Mouse (Mus musculus) B cell, adult 2 months (primary cell): ENCODE measurements around the gene Rbm28.

Experiments
- DNase-seq, 2 experiments: peaks; one replicate each; pipeline ENCODE4 v3.0.0; 2022

The Rbm28 gene

DNA sequence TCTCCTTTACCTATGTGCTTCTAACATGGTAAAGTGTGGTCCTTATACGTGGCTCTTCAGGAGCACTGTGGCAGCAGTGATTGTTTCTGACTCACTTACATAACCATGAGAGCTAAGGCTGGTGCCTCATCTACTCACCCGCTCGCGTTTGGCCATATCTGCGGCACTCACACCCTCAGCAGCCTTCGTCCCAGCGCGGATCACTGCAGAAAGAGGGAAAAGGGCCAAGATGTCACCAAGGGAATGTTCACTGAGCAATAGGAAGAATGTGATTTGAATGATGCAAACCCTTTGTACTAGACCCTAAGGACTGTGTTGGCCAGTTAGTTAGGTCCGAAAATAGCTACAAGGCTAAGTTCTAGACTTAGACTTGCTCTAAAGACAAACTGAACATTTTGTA lies 27.4 kb downstream of the Rbm28 start:
- DNase-seq = no peak

DNA sequence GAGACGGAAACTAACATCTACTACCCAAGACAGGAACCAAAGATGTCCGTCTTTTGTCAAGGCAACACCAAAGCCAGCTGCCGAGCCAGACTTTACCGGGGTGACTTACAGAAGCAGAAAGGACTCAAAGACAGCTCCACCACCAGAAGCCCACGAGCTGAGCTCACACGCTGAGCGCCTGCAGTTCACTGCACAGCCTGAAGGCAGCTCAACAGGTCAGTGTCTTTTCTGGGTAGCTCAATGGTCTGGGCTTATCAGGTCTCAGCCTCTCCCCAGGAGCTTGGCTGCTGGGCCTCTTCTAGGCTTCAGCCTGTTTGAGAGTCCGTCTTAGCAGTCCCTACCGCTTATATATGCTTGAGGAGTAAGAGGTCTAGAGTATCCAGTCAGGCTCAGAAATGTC lies 31.7 kb downstream of the Rbm28 start:
- DNase-seq = no peak

DNA sequence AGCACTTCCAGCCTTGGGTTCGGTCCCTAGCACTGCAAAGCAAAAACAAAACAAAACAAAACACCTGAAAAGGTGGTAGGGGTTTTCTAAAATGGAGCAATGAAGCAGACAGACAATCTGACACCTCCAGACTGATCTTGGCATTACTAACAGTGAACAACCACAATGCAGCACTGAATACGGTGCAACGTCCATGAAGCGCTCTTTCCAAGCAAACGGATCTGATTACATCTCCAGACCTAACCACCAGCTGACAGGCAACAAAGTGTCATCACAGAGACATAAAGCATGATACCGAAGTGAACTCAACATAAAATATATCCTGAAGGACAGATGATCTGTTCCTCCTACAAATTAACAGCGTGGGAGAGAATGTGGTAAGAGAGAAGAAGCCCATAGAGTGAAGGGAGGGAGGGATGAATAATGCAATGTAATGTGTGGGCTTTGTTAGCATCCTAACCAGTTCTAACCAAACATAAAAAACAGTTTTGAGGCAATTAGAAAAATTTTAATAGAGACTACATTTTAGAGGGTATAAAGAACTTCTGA lies 37.9 kb downstream of the Rbm28 start:
- DNase-seq = no peak

DNA sequence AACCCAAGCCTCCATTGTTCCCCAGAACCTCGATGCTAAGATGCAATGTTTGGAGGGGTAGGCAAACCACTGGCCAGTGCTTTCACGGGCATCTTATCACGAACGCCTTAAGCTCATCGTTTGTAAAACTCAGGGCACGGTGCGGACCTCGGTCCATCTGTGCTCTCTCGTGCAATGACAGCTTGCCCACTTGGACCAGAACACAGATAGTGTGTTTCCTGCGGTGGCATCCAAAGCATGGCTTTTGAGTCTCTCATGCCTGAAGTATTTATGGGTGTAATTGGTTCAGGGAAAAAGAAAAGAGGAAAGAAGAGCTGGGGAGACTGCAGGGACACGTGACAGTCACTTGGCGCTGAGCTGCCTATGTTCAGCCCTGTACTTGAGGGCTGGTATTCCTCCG lies 44.8 kb downstream of the Rbm28 start:
- no peak for DNase-seq

DNA sequence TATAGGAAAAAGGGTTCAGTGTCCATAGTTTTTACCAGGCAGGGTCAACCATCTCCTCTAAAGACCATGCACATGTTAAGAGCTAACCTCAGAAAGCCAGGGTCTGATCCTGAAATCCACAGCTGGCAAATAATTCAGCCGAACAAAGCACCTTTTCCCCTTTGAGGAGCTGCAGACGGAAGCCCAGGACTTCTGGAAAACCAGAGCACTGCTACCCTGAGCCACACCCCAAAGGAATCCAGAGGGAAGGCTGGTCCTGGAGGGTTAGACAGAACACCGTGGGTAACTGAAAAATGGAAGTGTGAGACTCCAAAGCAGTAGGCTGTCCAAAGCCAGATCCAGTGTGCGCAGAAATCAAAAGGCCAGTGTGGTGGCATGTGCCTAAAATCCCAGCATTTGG lies 45.8 kb downstream of the Rbm28 start:
- no peak for DNase-seq

DNA sequence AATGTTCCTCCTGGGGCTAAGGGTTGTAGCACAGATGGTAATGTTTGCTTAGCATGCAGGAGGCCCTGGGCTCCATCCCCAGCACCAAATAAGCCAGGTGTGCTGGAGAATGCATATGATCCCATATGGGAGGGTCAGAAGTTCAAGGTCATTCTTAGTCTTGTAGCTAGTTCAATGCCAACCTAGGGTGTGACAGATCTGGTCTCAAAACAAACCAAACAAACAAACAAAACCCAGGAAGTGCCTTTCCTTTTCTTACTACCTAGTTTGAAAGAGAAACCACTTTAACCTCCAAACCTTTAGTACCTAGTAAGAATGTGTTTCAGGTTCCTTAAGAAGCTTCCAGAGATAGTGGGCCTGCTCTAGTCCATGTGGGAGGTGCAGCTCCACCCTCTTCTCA lies 46.6 kb downstream of the Rbm28 start:
- no peak for DNase-seq

DNA sequence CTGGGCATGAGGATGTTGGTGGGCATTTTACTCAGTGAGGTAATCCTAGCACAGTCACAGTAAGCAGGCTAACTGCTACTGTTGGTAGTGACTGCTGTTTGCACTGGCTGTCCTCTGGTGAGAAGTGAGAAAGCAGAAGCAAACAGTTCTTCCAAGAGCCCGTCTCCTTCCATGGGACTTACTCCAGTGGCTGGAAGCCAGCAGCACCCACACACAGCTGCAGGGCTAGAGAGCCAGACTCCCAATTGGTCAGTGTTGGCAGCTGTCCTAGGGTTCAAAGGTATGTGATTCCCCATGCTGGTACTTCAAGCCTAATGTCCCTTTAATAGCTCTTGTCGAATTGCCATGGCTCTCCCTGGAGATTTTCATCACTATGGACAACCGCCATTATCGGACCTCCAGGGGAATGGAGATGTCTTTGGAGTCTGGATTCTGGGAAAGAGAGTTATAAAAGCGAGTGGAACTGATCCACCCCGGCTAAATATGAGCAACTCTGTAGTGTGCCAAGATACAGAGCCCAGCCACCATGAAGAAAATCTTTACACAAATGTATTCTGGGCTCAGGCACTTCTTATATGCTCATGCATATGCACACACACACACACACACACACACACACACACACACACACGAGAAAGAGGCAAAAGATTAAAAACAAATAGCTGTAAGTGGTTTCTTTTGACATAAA lies 47.2 kb downstream of the Rbm28 start:
- no peak for DNase-seq

DNA sequence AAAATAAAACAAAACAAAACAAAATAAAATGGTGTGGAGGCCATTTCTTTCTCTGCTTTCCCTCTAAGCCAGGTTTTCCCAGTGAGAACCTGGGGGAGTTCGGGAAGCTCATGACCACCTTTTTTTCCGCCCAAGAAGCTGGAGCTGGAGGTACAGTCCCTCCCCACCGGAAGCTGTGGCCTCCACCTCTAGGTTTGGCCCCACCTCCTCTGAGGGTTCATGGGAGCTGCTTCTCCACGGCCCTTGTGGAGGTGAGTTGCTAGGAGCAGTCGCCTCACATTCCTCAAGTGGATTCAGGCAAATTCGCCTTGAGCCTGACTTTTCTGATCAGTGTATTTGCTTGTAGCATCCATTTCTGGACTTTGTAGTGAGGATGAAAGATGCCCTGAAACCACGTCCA lies 49.0 kb downstream of the Rbm28 start:
- DNase-seq = no peak

DNA sequence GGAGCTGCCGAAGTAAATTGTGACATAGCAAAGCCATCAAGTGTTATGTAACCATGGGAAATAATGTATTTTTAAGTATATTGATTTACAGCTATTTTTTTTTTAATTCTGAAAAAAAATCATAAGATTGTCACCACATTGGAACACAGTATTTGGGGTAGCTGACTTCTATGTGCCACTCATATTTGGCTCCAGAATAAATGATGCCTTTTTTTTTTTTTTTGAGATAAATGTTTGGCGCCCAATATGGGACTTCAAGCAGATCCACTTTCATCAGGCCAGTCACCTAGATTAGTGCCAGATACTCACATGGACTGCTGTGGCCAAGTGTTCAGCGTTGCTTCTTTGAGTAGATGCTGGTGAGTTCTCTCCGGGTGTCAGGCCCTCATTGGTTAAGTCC lies 53.3 kb downstream of the Rbm28 start:
- DNase-seq = no peak

DNA sequence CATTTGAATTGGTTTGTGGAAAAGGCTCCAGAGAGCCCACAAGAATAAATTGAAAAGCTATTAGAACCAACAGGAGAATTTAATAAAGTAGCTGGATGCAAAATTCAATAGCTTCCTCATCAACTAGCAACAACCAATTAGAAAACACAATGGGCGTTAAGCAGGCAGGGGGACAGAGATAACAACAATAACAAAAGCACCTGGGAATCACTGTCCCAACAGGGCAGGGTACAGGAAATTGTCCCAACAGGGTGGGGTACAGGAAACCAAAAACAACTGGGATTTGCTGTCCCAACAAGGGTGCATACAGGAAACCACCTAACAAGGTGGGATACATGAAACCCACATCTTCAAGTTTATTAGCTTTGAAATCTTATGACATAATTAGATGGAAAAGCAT lies 56.4 kb downstream of the Rbm28 start:
- no peak for DNase-seq

DNA sequence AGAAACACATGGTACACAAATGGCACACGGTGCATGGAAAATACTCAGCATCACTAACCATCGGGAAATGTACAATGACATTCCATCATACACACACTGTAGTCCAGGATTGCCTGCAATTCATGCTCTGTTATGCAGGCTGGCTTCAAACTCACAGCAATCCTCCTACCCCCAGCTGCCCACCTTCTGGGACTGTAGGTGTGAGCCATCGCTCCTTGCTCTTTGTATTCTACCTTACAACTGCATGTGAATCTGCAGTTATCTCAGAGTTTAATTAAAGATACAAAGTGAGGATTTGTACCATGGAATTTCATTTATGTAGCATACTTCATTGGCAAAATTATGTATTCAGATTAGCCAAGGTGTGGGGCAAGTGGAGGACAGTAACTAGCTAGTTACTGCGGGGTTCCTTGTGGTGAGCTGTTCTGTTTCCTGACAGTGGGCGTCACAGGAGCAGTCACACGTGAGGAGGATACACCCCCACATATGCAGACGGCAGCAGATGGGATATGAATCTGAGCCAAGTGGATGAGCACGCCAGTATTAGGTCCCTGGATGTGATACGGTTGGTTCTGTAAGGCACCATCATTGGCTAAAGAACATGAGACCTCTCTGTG lies 63.5 kb downstream of the Rbm28 start:
- DNase-seq = no peak

DNA sequence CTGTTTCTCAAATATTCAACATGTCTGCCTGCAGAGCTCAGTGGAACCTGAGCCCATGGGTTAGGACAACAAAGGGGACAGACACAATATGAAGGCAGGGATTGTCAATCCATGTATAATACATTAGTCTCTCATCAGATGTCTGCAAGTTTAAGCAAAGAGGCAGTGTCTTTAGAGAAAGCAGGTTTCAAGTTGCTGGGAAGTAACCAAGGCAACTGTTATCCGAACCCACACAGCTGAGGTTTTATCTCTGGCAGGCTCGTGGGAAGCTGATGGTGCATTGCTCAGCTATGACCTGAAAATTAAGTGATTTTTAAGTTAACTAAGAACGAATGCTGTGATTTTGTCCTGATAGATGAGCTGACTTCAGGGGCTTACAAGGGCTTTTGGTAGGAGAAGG lies 64.4 kb downstream of the Rbm28 start:
- DNase-seq = no peak

DNA sequence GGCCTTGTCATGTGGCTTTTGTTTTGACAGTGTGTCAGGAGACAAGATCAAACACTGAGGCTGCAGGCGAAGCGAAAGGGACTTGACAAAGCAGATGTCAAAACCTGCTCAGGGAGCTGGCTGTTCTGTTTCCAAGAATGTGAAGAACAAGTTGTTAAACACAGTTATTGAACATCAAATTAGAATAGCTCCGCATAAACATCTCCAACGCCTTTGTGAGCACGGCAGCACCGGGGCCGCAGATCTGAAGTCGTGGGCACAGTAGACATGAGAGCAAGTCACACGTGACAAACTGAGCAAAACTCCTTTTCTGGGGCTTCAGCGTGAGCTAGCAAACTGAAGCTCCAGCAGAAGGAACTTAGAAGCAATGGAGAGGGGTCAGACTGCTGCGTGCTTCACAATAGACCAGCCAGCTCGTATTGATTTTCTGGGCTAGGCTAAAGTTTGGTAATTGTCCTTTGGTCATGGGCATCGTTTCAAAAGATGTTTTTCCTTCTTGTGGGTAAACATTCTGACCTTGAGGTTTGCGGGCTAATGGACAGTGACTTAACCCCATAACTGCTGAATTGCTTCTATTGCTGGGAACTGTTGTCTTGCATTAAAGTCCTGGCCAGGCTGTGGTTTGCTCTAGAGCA lies 65.2 kb downstream of the Rbm28 start:
- DNase-seq = no peak

DNA sequence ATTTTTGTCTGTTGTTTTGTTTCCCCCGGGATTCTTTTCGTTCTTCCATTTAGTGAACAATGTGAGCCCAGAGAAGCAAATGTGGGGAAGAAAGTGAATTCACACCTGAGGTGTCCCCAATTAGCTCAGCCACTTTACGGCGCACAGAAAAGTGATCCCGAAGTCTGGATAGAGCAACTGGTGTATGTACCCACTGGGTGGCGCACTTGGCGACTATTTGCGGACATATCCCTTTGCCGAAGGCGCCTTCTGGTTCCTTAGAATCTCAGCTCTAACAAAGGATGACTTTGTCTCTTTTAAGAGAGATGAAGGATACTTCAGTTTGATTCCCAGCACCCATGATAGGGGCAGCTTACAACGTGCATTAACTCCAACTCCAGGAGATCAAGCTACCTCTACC lies 71.9 kb downstream of the Rbm28 start:
- DNase-seq = no peak

DNA sequence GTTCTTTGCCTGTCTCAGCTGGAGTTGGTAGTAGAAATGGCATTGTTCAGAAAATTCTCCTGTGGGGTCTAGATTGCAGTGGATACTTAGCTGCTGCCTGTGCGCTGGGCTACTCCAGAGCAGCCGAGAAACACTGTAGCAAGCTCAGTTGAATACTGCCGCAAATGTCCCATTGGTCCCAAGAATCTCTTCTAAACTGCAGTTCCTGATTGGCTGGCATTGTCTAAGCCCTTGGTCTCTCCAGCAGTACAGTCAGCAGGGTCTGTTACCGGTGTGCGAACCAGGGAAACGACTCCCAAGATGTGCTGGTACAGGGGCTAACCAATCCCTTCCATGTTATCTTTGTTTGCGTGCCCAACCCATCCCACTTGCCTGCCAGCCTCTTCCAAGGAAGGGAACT lies 72.6 kb downstream of the Rbm28 start:
- no peak for DNase-seq

DNA sequence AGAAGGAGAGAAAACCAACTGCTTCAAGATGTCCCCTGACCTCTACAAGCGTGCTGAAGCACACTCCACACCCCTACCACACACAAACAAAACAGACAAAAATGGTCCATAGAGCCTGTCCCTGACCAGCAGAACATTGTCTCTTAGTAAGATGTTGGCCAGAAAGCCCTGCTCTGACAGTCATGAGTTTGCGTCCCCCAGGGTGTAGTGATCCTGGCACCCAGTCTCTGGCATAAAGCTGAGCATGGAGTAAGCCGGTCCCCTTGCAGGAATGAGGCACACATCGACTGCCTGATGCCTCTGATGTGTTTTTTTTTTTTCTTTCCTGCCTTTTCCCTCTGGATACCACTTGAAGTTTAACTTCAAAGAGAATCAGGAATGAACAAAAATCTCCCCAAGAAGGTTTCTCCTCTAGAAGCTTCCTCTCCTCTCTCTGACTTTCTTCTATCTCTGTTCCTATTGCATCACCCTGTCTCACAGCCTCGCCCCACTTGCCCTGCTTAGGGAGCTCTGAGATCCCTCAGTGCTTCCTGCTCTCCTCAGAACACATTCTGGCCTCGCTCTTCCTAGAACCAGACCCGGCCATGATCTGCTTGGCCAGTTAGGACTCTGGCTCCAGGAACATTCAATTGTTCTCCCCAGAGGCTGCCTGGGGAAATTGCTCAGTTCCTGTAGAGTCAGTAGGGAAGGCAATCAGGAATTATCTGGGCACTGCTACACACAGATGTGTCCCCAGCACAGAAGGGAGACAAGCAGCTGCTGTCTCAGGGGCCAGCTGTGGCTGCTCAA lies 76.7 kb downstream of the Rbm28 start:
- no peak for DNase-seq

DNA sequence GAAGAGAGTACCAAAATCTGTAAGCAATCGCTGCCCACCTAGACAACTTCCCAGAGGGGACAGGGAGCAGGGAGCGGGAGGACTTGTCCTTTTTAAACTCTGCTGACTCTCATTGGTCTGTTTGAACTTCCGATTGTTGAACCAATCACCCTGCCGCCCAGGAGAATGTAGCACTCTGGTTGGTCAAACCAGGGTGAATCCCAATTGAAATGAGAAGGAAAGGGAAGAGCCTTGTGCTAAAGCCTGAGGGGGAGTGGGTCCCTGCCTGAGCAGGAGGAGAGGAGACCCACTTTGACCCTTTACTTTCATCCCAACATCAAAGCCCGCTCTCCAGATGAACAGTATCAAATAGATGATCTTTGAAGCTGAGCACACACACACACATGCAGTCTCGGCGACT lies 80.4 kb downstream of the Rbm28 start:
- DNase-seq = no peak

DNA sequence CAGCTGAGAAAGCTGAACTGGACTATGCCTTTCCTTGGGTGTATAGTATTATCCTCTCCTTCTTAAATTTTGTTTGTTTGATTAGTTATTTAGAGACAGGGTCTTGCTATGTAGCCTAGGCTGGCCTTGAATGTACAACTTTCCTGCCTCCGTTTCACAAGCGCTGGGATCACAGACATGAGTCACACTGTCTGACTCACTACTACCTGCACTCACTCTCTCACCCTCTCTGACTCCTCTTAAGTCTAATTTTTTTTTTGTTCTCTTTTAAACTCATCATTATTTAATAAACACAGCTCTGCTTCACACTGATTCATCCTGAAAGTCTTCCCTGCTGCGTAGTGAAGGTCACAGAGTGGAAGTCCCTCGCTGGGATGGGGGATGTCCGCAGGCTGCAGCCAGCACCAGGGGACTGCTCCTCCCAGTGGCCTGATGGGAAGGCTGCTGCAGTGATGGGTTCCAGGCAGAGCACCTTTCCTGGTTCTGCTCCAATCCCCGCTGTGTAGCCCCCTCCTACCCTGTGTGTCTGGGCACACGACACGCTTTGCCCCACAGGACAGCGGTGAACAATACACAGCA lies 81.9 kb downstream of the Rbm28 start:
- no peak for DNase-seq

DNA sequence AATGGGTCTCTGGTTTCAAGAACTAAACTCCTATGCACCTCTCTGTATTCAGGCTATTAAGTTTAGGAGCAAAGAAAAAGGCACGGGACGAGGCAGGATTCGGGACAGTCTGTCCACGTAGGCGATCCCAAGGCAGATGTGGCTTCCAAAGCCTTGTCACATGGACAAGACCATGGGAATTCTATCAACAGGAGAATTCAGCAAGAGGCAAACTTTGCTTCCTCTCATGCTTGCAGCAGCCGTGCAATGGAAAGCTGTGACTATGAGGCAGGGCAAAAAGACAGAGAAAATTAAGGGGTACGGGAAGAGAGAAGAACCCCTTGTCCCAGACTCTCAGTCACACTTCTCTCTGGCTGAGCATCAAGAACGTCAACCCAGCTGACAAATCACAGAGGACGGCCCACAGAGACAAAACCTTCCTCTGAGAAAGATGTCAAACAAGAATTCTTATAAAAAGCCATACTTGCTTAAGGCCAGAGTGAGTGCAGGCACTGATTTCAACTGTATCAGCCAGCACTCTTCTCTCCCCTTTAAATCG lies 82.9 kb downstream of the Rbm28 start:
- no peak for DNase-seq

DNA sequence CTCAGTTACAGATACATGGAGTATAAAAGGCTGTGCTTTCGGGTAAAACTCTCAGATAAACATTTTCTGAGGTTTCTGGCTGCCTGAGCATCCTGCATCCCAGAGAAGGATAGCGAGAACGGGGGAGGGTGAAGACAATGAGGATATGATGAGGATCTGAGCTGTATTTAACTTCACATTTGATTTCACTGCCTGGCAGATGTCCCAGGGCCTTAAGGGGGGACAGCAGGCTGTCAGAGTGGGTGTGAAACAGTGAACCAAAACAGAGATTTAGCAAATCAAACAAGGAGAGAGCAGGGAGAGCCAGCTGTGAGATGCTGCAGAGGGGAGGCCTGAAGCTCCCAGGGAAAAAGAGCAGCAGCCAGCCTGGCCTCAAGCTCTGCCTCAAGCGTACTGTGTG lies 85.5 kb downstream of the Rbm28 start:
- DNase-seq = no peak

DNA sequence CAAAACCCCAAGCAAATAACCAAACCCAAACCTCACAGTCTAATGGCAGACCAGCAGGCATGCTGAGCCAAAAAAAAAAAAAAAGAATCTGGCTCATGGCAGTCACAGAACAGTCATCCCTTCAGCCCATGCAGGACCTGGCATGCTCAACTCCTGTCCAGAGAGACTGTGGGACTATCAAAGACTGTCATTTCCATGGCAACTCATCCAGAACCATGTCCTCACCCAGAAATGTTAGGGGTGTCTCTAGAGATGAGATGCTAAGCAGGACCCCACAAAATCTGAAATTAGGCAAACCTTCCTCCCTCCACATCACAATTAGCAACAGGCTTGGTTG lies 90.7 kb downstream of the Rbm28 start:
- DNase-seq = no peak
